Mouse (Mus musculus) G1E (cell line): ENCODE measurements around the gene Xlr5a.
"Not testable (repeated sequence)": the region's sequence is repeated elsewhere in the genome, so short reads cannot be mapped to it uniquely, and the experiment has no call there.

Experiments used
- CTCF ChIP-seq: IDR thresholded peaks from 2 replicates; pipeline ENCODE4 v1.5.1; 2012; ENCODE audit warnings: low read depth, low read length, inconsistent platforms, mixed read lengths
- GATA1 ChIP-seq: IDR thresholded peaks from 2 replicates; pipeline ENCODE4 v1.6.1; 2012; ENCODE audit warnings: borderline replicate concordance, low read length, inconsistent platforms, mixed read lengths
- POLR2AphosphoS5 ChIP-seq: IDR thresholded peaks from 2 replicates; pipeline ENCODE4 v1.6.1; 2012; ENCODE audit warnings: low read depth, low read length, inconsistent platforms; ENCODE audit not compliant: insufficient replicate concordance

DNA sequence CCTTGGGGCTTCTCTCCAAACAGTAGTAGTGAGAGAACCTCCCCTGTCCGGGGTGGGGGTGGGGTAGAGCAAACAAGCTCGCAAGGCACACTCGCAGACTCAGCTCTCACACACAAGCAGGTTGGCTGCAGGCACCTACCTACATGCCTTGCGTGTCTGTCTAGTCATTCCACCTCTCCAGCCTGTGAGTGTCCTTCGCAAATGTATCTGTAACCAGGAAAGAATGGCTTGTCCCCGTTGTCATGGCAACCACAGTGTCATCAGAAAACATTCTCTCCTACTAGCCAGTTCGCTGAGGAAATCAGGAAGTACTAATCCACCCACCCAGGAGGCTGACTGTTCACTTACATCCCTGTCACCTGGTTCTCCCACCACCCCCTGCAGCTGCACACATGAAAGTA lies 149.6 kb downstream of the Xlr5a start:
- not testable (repeated sequence) for TF ChIP-seq CTCF, GATA1, POLR2AphosphoS5
